Mouse (Mus musculus) midbrain, embryonic 15.5 days (tissue): Measurements from ENCODE around the gene Enox2. TPM values are rescaled to one million over a fixed set of nuclear protein-coding genes. Genes with fewer than 3 reads are reported as not detected.

Experiments used
- ATAC-seq: fragments of 200-750 bp; cut with Nextera tagmentation; replicated peaks from 2 replicates; pipeline ENCODE4 v1.8.0; 2017; ENCODE audit warnings: moderate TSS enrichment
- H3K27ac ChIP-seq: fragments of 300-500 bp; sonication (generic); 2 replicates; pipeline ENCODE4 v1.5.1; 2015; ENCODE audit warnings: mild to moderate bottlenecking, inconsistent platforms
- H3K27me3 ChIP-seq: fragments of 300-500 bp; sonication (generic); replicated peaks from 2 replicates; pipeline ENCODE4 v1.6.1; 2015; ENCODE audit warnings: inconsistent platforms
- H3K36me3 ChIP-seq: fragments of 300-500 bp; sonication (generic); replicated peaks from 2 replicates; pipeline ENCODE4 v1.6.1; 2015; ENCODE audit warnings: inconsistent platforms
- H3K4me1 ChIP-seq: fragments of 300-500 bp; sonication (generic); 2 replicates; pipeline ENCODE4 v1.6.1; 2015; ENCODE audit warnings: inconsistent platforms
- H3K4me2 ChIP-seq: fragments of 300-500 bp; sonication (generic); 2 replicates; pipeline ENCODE4 v1.6.1; 2015; ENCODE audit warnings: inconsistent platforms, mild to moderate bottlenecking, moderate library complexity
- H3K4me3 ChIP-seq: fragments of 300-500 bp; sonication (generic); 2 replicates; pipeline ENCODE4 v1.5.1; 2015; ENCODE audit warnings: mild to moderate bottlenecking, inconsistent platforms
- H3K9ac ChIP-seq: fragments of 300-500 bp; sonication (generic); 2 replicates; pipeline ENCODE4 v1.6.1; 2015; ENCODE audit warnings: mild to moderate bottlenecking, inconsistent platforms
- H3K9me3 ChIP-seq: fragments of 300-500 bp; sonication (generic); 2 replicates; pipeline ENCODE4 v1.6.1; 2016; ENCODE audit warnings: inconsistent platforms
- WGBS: fragments of 180-500 bp; shearing (Covaris S2); methylation state at CpG from one replicate; pipeline ENCODE4 v1.1.7; 2015; ENCODE audit warnings: mixed read lengths; 5-methylcytosine and 5-hydroxymethylcytosine counted together
- polyA plus RNA-seq: library from polyadenylated mRNA; unstranded; fragments of >200 nt; fragmentation: Nextera tagmentation; extraction: Ambion mirVana; gene quantifications from 2 replicates; pipeline ENCODE4 v1.2.1, GENCODE M21; 2015

The Enox2 gene
- polyA plus RNA-seq, result 6.5 and 7.0 TPM in 2 replicates

- Histone ChIP-seq H3K27me3 (no peaks in the 10 kb centered on the region), H3K9ac (peak within 1 kb of the TSS; percentile 75), H3K9me3 (no peaks in the 10 kb centered on the region), H3K4me3 (peak within 1 kb of the TSS; percentile 59), H3K36me3 (no peaks in the 10 kb centered on the region), H3K4me1 (0 out of 2 replicates have a peak, but pooled peaks cover 2% of the 10 kb centered on the region), H3K4me2 (peak within 1 kb of the TSS; percentile 52), H3K27ac (peak within 1 kb of the TSS; percentile 84)
- ATAC-seq, result peak; percentile 100
- WGBS, result 21% methylated on average over 26 of the region's 26 CpGs
Observed at GRCm38 (mm10) chrX:49287700-49288563, at the start of gene Enox2. Gene Enox2 (minus strand): TSS chrX:49288259.

- no peak overlapping the region for H3K27ac ChIP-seq
- H3K4me3 ChIP-seq, result no peak overlapping the region
- H3K27me3 ChIP-seq, result no peaks in the 10 kb centered on the region
- no peak overlapping the region for H3K9ac ChIP-seq
- H3K4me2 ChIP-seq, result no peak overlapping the region
- WGBS, result 37% methylated on average over 1 of the region's 1 CpGs
- no peaks in the 10 kb centered on the region for H3K36me3 ChIP-seq
- no peak for ATAC-seq
- no peaks in the 10 kb centered on the region for H3K4me1 ChIP-seq
- no peaks in the 10 kb centered on the region for H3K9me3 ChIP-seq
Observed at GRCm38 (mm10) chrX:49309496-49309895, 21.4 kb upstream of the Enox2 start.

DNA sequence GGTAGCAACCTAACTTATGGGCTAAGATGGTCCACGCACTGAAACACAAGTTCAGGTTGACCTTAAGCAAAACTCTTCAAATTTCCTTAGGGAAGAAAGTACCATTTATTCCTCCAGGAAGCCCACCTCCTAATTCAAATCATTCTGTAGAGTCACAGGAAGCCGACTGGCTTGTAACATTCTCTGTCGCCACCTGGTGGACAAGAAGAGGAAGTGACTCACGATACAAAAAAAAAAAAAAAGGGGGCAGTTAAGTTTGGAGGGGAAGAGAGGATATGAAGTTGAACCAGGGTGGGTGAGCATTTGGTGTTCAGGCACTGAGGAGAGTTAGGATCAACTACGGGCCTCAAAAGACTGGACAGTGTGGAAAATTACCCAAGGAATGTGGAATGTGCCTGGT, 18.6 kb upstream of the Enox2 start:
- WGBS, result 16% methylated on average over 5 of the region's 5 CpGs
- Histone ChIP-seq H3K27ac (no peak overlapping the region), H3K9me3 (no peaks in the 10 kb centered on the region), H3K4me1 (no peaks in the 10 kb centered on the region), H3K4me3 (no peak overlapping the region), H3K9ac (no peak overlapping the region), H3K4me2 (no peak overlapping the region), H3K36me3 (no peaks in the 10 kb centered on the region), H3K27me3 (no peaks in the 10 kb centered on the region)
- ATAC-seq, result no peak

- Histone ChIP-seq H3K36me3 (no peaks in the 10 kb centered on the region), H3K4me3 (no peak overlapping the region), H3K27me3 (no peaks in the 10 kb centered on the region), H3K4me2 (no peak overlapping the region), H3K27ac (no peak overlapping the region), H3K4me1 (no peaks in the 10 kb centered on the region), H3K9ac (no peak overlapping the region), H3K9me3 (no peaks in the 10 kb centered on the region)
- 74% methylated on average over 2 of the region's 2 CpGs for WGBS
- no peak for ATAC-seq
Observed at GRCm38 (mm10) chrX:49279918-49280586, 8.0 kb downstream of the Enox2 start.

GRCm38 (mm10) chrX:49273487-49274042, 14.5 kb downstream of the Enox2 start:
- 39% methylated on average over 12 of the region's 12 CpGs for WGBS
- Histone ChIP-seq H3K27me3 (no peaks in the 10 kb centered on the region), H3K4me1 (no peaks in the 10 kb centered on the region), H3K36me3 (no peaks in the 10 kb centered on the region), H3K4me3 (peak overlapping the region; percentile 17; the same call in 1 of the 2 replicates), H3K27ac (no peak overlapping the region), H3K9me3 (no peaks in the 10 kb centered on the region), H3K9ac (peak overlapping the region; percentile 1; the same call in 1 of the 2 replicates), H3K4me2 (peak overlapping the region; percentile 35)
- ATAC-seq, result peak; percentile 54; the same call in 1 of the 2 replicates

GRCm38 (mm10) chrX:49250816-49251215, 37.2 kb downstream of the Enox2 start:
- H3K9me3 ChIP-seq, result no peaks in the 10 kb centered on the region
- no peak overlapping the region for H3K9ac ChIP-seq
- no peak overlapping the region for H3K4me2 ChIP-seq
- H3K27me3 ChIP-seq, result no peaks in the 10 kb centered on the region
- H3K36me3 ChIP-seq, result no peaks in the 10 kb centered on the region
- no peak overlapping the region for H3K27ac ChIP-seq
- H3K4me1 ChIP-seq, result no peaks in the 10 kb centered on the region
- ATAC-seq, result no peak
- no peak overlapping the region for H3K4me3 ChIP-seq
- WGBS, result 86% methylated on average over 4 of the region's 4 CpGs

DNA sequence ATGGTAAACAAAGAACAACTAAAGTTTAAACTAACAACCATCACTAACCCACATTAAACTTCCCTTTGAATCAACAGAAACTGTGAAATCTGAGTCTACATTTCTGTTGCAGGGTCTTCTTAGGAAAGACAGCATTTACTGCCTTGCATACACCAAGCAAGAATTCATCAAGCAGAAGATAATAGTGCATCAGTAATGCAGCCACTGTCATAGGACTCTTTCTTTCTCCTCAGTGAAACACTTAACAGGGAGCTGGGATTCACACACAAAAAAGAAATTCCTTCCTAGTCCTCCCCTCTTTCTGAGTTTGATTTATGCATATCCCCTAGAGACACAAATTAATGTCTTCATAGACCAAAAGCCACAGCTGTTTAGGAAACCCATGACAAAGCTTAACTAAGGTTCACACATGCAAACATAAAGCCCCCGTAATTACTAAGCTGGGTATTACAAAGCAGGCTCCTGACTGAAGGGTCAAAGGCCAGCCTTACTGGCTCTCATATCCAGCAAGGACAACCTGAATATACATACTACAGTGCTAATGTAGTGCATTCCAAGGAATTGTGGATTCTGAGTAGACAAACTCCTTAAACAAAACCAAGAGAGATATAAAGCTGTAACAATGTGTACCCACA, 62.1 kb downstream of the Enox2 start:
- 31% methylated on average over 1 of the region's 1 CpGs for WGBS
- H3K4me3 ChIP-seq, result no peak overlapping the region
- no peak overlapping the region for H3K27ac ChIP-seq
- no peak overlapping the region for H3K4me2 ChIP-seq
- H3K9ac ChIP-seq, result no peak overlapping the region
- no peaks in the 10 kb centered on the region for H3K27me3 ChIP-seq
- no peak for ATAC-seq
- H3K36me3 ChIP-seq, result no peaks in the 10 kb centered on the region
- H3K4me1 ChIP-seq, result no peaks in the 10 kb centered on the region
- H3K9me3 ChIP-seq, result no peaks in the 10 kb centered on the region

DNA sequence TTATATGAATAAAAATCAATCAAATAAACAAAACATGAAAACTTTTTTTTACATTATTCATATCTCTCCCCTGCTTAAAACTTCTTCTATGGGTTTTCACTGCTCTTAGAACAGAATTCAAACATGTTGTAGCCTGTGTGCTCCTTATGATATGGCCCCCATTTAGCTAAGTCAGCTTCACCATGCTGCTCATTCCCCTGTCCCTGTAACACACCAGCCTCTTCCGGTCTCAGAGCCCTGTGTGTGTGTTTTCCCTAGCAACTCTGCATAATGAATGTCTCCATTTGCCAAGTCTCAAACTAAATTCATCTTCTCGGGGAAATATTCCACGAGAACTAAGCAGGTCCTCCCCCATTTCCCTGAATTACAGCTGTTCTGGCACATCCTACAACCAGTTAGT, 71.6 kb downstream of the Enox2 start:
- H3K27me3 ChIP-seq, result no peaks in the 10 kb centered on the region
- H3K4me1 ChIP-seq, result no peaks in the 10 kb centered on the region
- H3K9me3 ChIP-seq, result no peaks in the 10 kb centered on the region
- WGBS, result 72% methylated on average over 3 of the region's 3 CpGs
- H3K9ac ChIP-seq, result no peak overlapping the region
- no peak overlapping the region for H3K4me2 ChIP-seq
- no peak overlapping the region for H3K27ac ChIP-seq
- ATAC-seq, result no peak
- H3K36me3 ChIP-seq, result no peaks in the 10 kb centered on the region
- H3K4me3 ChIP-seq, result no peak overlapping the region

DNA sequence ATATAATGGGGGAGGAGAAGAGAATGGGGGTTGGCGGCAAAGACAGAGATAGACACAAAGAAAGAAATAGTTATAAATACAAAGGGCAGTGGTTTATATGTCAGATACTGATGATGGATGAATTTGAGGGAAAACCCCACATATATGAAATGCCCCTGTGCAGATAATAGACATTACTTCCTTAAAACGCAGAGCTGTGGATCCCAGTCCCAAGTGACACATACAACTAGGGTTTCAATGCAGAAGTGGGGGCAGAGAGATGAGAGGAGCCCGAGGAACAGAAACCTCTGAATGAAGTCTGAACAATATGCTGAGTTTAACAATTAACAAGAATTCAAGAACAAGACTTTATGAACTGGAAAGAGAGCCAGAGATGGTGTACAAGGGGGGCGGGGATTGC, 91.7 kb downstream of the Enox2 start:
- H3K9ac ChIP-seq, result no peak overlapping the region
- ATAC-seq, result no peak
- no peaks in the 10 kb centered on the region for H3K4me1 ChIP-seq
- H3K4me2 ChIP-seq, result no peak overlapping the region
- no peaks in the 10 kb centered on the region for H3K27me3 ChIP-seq
- H3K36me3 ChIP-seq, result no peaks in the 10 kb centered on the region
- 68% methylated on average over 4 of the region's 4 CpGs for WGBS
- H3K9me3 ChIP-seq, result no peaks in the 10 kb centered on the region
- no peak overlapping the region for H3K4me3 ChIP-seq
- no peak overlapping the region for H3K27ac ChIP-seq

GRCm38 (mm10) chrX:49181136-49181535, 106.9 kb downstream of the Enox2 start:
- Histone ChIP-seq H3K4me3 (no peak overlapping the region), H3K4me2 (no peak overlapping the region), H3K27me3 (no peaks in the 10 kb centered on the region), H3K4me1 (no peaks in the 10 kb centered on the region), H3K9me3 (no peaks in the 10 kb centered on the region), H3K36me3 (no peaks in the 10 kb centered on the region), H3K27ac (no peak overlapping the region), H3K9ac (no peak overlapping the region)
- WGBS, result 79% methylated on average over 3 of the region's 3 CpGs
- ATAC-seq, result no peak

DNA sequence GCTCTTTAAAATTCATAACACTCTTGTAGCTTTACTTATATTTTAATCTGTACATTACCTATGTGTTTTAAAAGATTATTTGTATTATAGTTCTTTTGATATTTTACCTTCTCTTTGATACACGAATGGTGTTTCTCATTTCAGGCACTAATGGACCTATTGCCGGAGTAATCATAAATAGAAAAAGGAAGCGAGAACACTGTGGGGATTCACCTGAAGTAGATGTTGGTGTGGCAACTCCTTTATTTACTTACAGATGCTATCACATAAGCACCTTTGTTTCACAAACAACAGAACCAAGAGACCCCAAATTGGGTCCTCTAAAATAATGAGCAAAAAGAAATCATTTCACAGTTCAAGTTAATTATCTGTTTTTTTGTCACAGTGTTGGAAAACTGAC, 109.4 kb downstream of the Enox2 start:
- Histone ChIP-seq H3K4me2 (no peak overlapping the region), H3K9me3 (no peaks in the 10 kb centered on the region), H3K9ac (no peak overlapping the region), H3K27me3 (no peaks in the 10 kb centered on the region), H3K4me1 (no peaks in the 10 kb centered on the region), H3K36me3 (no peaks in the 10 kb centered on the region), H3K4me3 (no peak overlapping the region), H3K27ac (no peak overlapping the region)
- WGBS, result 98% methylated on average over 3 of the region's 3 CpGs
- ATAC-seq, result no peak

- Histone ChIP-seq H3K9ac (no peak overlapping the region), H3K27ac (no peak overlapping the region), H3K4me2 (no peak overlapping the region), H3K27me3 (no peaks in the 10 kb centered on the region), H3K36me3 (no peaks in the 10 kb centered on the region), H3K4me1 (no peaks in the 10 kb centered on the region), H3K9me3 (no peaks in the 10 kb centered on the region), H3K4me3 (no peak overlapping the region)
- WGBS, result 59% methylated on average over 2 of the region's 2 CpGs
- no peak for ATAC-seq
Observed at GRCm38 (mm10) chrX:49154280-49154679, 133.8 kb downstream of the Enox2 start.
